Mouse (Mus musculus) adrenal gland (tissue): Measurements from ENCODE around the gene Mical2.

Experiments
- intact Hi-C: fragments of 180-260 bp; cut with DNase I; formaldehyde crosslinking; loops from one replicate; pipeline ENCODE4 v1.15.1; 2025

The Mical2 gene

GRCm38 (mm10) chr7:112444985-112445367 is 219.3 kb downstream of the Mical2 start:
- intact Hi-C loops = no loop called here

- intact Hi-C loops = no loop called here
Observed at GRCm38 (mm10) chr7:112446498-112446897, 220.8 kb downstream of the Mical2 start.

- intact Hi-C loops = no loop called here
Observed at GRCm38 (mm10) chr7:112449954-112450700, 224.5 kb downstream of the Mical2 start.

GRCm38 (mm10) chr7:112452471-112452870 is 226.8 kb downstream of the Mical2 start:
- intact Hi-C loops = no loop called here

GRCm38 (mm10) chr7:112453805-112454214 is 228.2 kb downstream of the Mical2 start:
- intact Hi-C loops = no loop called here

- intact Hi-C loops = no loop called here
Observed at GRCm38 (mm10) chr7:112454380-112454779, 228.7 kb downstream of the Mical2 start.

GRCm38 (mm10) chr7:112454951-112455350 is 229.3 kb downstream of the Mical2 start:
- intact Hi-C loops = no loop called here

GRCm38 (mm10) chr7:112455566-112456110 is 230.0 kb downstream of the Mical2 start:
- intact Hi-C loops = no loop called here

- intact Hi-C loops = no loop called here
Observed at GRCm38 (mm10) chr7:112457373-112457772, 231.7 kb downstream of the Mical2 start.

- intact Hi-C loops = no loop called here
Observed at GRCm38 (mm10) chr7:112457920-112458319, 232.3 kb downstream of the Mical2 start.

- intact Hi-C loops = no loop called here
Observed at GRCm38 (mm10) chr7:112458440-112458839, 232.8 kb downstream of the Mical2 start.
